11 mouse cellular contexts compared by ENCODE assay signal in the genomic region with DNA sequence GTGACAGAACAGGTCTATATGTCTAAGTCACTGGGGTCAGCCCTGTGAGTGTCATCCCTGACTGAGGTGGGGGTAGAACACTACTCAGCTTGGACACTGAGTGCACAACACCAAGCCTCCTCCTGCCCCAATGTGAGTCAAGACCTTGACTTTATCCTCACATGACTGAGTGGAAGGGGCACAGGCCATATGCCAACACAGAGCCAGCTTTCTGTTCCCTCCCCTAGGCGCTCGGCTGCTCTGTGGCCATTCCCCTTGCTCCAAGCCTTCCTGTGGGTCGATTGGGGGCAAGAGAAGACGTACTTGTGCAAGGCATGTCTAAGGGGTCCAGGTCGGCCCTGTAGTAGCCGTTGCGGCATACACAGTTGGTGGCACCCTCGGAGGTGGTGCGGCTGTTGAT.
"Had no signal": no experiment of that assay in that cellular context is flagged by ENCODE, and none has a peak within 500 bp of the region (broad histone marks: within the 10 kb centered on the region; RNA-seq: fewer than 3 reads in every experiment).

No protein-coding gene starts in this region.

- DNase-seq: lung, adult 2 months; lung, postnatal 14 days; lung, postnatal 36 days; retina, postnatal 1 day; right cerebral cortex, adult 18-20 months; right cerebral cortex, postnatal 25 days; right cerebral cortex, postnatal 4 days; spleen, adult 18-20 months; thymus, adult 18-20 months; thymus, postnatal 14 days; thymus, postnatal 4 days had no signal
